Mouse (Mus musculus) liver, embryonic 15.5 days (tissue): ENCODE measurements around the gene Lhb. TPM values are rescaled to one million over a fixed set of nuclear protein-coding genes. Genes with fewer than 3 reads are reported as not detected.

Source experiments
- ATAC-seq: fragments of 200-750 bp; cut with Nextera tagmentation; 2 replicates; pipeline ENCODE4 v1.8.0; 2017; ENCODE audit warnings: moderate number of reproducible peaks, mild to moderate bottlenecking, moderate library complexity; ENCODE audit not compliant: insufficient read depth
- H3K27ac ChIP-seq: fragments of 300-500 bp; sonication (generic); replicated peaks from 2 replicates; pipeline ENCODE4 v1.5.1; 2015; ENCODE audit warnings: mild to moderate bottlenecking, inconsistent platforms
- H3K27me3 ChIP-seq: fragments of 300-500 bp; sonication (generic); 2 replicates; pipeline ENCODE4 v1.6.1; 2015; ENCODE audit warnings: mild to moderate bottlenecking, inconsistent platforms
- H3K36me3 ChIP-seq: fragments of 300-500 bp; sonication (generic); replicated peaks from 2 replicates; pipeline ENCODE4 v1.6.1; 2015; ENCODE audit warnings: moderate library complexity, mild to moderate bottlenecking, inconsistent platforms
- H3K4me1 ChIP-seq: fragments of 300-500 bp; sonication (generic); replicated peaks from 2 replicates; pipeline ENCODE4 v1.6.1; 2015; ENCODE audit warnings: inconsistent platforms
- H3K4me2 ChIP-seq: fragments of 300-500 bp; sonication (generic); 2 replicates; pipeline ENCODE4 v1.6.1; 2015; ENCODE audit warnings: moderate library complexity, mild to moderate bottlenecking, inconsistent platforms
- H3K4me3 ChIP-seq: fragments of 300-500 bp; sonication (generic); replicated peaks from 2 replicates; pipeline ENCODE4 v1.5.1; 2015; ENCODE audit warnings: mild to moderate bottlenecking, inconsistent platforms
- H3K9ac ChIP-seq: fragments of 300-500 bp; sonication (generic); 2 replicates; pipeline ENCODE4 v1.6.1; 2015; ENCODE audit warnings: moderate library complexity, mild to moderate bottlenecking, inconsistent platforms
- H3K9me3 ChIP-seq: fragments of 300-500 bp; sonication (generic); replicated peaks from 2 replicates; pipeline ENCODE4 v1.6.1; 2016; ENCODE audit warnings: inconsistent platforms
- WGBS: fragments of 180-500 bp; shearing (Covaris S2); methylation state at CpG from one replicate; pipeline ENCODE4 v1.1.7; 2015; ENCODE audit warnings: mixed read lengths; ENCODE audit not compliant: insufficient replicate concordance; 5-methylcytosine and 5-hydroxymethylcytosine counted together
- polyA plus RNA-seq: library from polyadenylated mRNA; unstranded; fragments of >200 nt; fragmentation: Nextera tagmentation; extraction: Ambion mirVana; gene quantifications from 2 replicates; pipeline ENCODE4 v1.2.1, GENCODE M21; 2015

Lhb gene
- polyA plus RNA-seq, 1 experiment from 2014 or later: not detected

- Histone ChIP-seq H3K27me3 (no peaks in the 10 kb centered on the region; the same call in 1 of the 2 replicates), H3K4me2 (no peak within 1 kb of the TSS), H3K4me3 (no peak within 1 kb of the TSS), H3K4me1 (peaks cover 36% of the 10 kb centered on the region), H3K9me3 (no peaks in the 10 kb centered on the region), H3K27ac (no peak within 1 kb of the TSS), H3K36me3 (peaks cover 10% of the 10 kb centered on the region; the same call in 1 of the 2 replicates), H3K9ac (no peak within 1 kb of the TSS)
- WGBS: 50% methylated on average over 19 of the region's 19 CpGs
- ATAC-seq: no peak
These were observed 17.1 kb downstream of the Lhb start, which contains the start of gene Ruvbl2 for GRCm38 (mm10) chr7:45437521-45438276. Gene Ruvbl2 (minus strand): TSS chr7:45438096.

DNA sequence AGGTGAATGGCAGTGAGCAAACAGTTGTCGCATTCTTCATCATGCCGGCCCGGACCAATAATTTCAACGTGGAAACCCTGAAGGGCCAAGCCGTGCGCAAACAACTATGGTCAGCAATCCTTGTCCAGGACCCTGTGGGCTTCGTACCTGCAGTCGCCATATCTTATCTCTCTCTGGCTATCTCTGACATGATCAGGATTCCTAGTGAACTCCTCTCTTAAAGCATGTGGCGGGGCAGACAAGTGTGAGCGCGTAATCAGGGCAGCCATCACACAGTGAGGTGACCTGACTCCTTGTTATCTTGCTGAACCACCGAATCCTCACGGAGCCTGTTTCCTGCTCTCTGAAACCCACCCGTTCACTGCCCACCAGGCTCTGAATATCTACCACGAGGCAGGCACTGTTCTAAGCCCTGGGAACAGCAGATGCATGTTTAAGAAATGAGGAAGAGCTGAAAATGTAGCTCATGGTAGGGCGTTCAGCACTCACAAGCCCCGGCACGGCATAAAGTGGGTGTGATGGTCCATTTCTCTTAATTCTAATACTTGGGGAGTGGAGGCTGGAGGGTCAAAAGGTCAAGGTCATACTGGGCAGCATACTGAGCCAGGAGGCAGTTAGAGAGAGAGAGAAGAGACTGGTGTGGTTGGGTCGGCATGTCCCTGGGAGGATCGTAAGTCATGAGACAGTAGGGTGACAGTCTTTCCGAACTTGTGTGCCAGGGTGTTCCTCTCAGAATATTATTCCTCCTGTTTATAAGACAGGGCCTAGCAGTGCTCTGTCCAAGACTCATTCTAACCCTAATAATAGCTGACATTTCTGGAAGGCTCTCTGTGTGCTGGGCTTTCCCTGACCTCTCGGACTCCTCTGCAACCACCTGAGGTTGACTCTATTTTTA lies 23.2 kb downstream of the Lhb start:
- no peak overlapping the region for H3K4me2 ChIP-seq
- no peak overlapping the region for H3K4me3 ChIP-seq
- no peaks in the 10 kb centered on the region for H3K9me3 ChIP-seq
- peaks cover 17% of the 10 kb centered on the region for H3K36me3 ChIP-seq
- H3K27me3 ChIP-seq: no peaks in the 10 kb centered on the region
- ATAC-seq: no peak
- WGBS: 51% methylated on average over 22 of the region's 22 CpGs
- H3K9ac ChIP-seq: no peak overlapping the region
- H3K4me1 ChIP-seq: peaks cover 10% of the 10 kb centered on the region
- H3K27ac ChIP-seq: no peak overlapping the region

DNA sequence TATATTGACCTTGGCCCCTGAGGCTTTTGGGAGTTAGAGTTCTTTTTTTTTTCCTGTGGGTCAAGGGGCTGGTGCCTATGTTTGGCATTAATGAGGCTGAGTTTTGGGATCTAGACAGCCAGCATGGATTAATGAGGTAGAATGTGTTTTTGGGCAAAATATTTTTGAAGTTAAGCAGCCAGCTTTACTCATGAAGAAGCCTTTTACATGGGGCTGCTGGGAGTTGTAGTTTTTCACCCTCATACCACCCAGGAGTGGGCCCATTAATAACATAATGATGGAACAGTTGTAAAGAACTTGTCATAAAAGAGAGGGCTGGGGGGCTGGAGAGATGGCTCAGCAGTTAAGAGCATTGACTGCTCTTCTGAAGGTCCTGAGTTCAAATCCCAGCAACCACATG lies 26.0 kb downstream of the Lhb start:
- Histone ChIP-seq H3K9me3 (no peaks in the 10 kb centered on the region), H3K27ac (no peak overlapping the region), H3K27me3 (no peaks in the 10 kb centered on the region), H3K4me1 (peaks cover 18% of the 10 kb centered on the region), H3K4me2 (no peak overlapping the region), H3K36me3 (peaks cover 9% of the 10 kb centered on the region), H3K9ac (no peak overlapping the region), H3K4me3 (no peak overlapping the region)
- no peak for ATAC-seq

- 0 out of 2 replicates have a peak, but pooled peaks have one; percentile 25 for ATAC-seq
These were observed 26.8 kb downstream of the Lhb start for GRCm38 (mm10) chr7:45447325-45447990.

DNA sequence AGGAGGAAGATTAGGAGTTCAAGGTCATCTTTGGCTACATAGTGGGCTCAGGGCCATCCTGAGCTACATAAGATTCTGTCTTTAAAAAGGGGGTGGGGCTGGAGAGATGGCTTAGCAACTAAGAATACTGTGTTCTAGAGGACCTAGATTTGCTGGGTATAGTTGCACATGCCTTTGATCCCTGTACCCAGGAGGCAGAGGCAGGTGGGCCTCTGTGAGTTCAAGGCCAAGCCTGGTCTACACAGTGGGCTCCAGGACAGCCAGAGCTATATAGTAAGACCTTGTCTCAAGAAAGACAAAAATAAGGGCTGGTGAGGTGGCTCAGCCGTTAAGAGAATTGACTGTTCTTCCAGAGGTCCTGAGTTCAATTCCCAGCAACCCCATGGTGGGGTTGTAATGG lies 29.4 kb downstream of the Lhb start:
- Histone ChIP-seq H3K4me3 (no peak overlapping the region), H3K9ac (no peak overlapping the region), H3K36me3 (peaks cover 22% of the 10 kb centered on the region), H3K9me3 (no peaks in the 10 kb centered on the region), H3K27me3 (no peaks in the 10 kb centered on the region), H3K4me2 (no peak overlapping the region), H3K4me1 (peaks cover 26% of the 10 kb centered on the region), H3K27ac (no peak overlapping the region)
- no peak for ATAC-seq
- 79% methylated on average over 1 of the region's 1 CpGs for WGBS

More at GRCm38 (mm10) chr7:45447325-45447990, 26.8 kb downstream of the Lhb start:
- Histone ChIP-seq H3K9me3 (no peaks in the 10 kb centered on the region), H3K36me3 (peaks cover 17% of the 10 kb centered on the region), H3K4me1 (peaks cover 26% of the 10 kb centered on the region), H3K27me3 (no peaks in the 10 kb centered on the region), H3K9ac (no peak overlapping the region; the same call in 1 of the 2 replicates), H3K27ac (no peak overlapping the region), H3K4me2 (peak overlapping the region; percentile 46), H3K4me3 (peak overlapping the region; percentile 21; the same call in 1 of the 2 replicates)
- WGBS: 23% methylated on average over 11 of the region's 11 CpGs

DNA sequence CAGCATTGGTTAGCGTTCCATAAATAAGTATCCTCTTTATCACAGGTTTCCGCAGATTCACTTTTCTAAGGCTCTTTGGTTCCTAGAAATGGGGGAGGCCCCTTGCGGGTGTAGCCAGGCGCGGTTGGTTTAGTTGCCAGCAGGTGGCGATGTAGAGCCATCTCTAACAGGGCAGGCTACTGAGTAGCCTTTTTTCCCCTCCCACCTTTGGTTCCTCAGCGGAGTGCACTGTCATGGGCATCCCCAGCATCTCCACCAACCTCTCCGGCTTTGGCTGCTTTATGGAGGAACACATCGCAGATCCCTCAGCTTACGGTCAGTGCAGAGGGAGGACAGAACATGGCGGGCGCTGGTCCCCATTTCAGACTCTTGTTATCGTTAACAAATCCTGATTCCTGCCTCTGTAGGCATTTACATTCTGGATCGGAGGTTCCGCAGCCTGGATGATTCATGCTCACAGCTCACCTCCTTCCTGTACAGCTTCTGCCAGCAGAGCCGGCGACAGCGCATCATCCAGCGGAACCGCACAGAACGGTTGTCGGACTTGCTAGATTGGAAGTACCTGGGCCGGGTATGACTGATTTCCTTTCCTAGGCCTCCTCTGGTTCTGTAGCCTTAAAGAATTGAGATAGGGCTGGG lies 30.8 kb downstream of the Lhb start:
- H3K4me1 ChIP-seq: peaks cover 33% of the 10 kb centered on the region
- 0 out of 2 replicates have a peak overlapping the region, but pooled peaks have one; percentile 1 for H3K4me3 ChIP-seq
- 50% methylated on average over 23 of the region's 23 CpGs for WGBS
- 0 out of 2 replicates have a peak overlapping the region, but pooled peaks have one; percentile 20 for H3K4me2 ChIP-seq
- 0 out of 2 replicates have a peak overlapping the region, but pooled peaks have one; percentile 19 for H3K27ac ChIP-seq
- no peaks in the 10 kb centered on the region for H3K9me3 ChIP-seq
- ATAC-seq: peak; percentile 68
- H3K36me3 ChIP-seq: peaks cover 34% of the 10 kb centered on the region
- H3K9ac ChIP-seq: no peak overlapping the region
- H3K27me3 ChIP-seq: no peaks in the 10 kb centered on the region

- Histone ChIP-seq H3K9ac (no peak overlapping the region), H3K4me1 (peaks cover 46% of the 10 kb centered on the region), H3K27ac (no peak overlapping the region), H3K9me3 (no peaks in the 10 kb centered on the region), H3K4me2 (no peak overlapping the region), H3K27me3 (no peaks in the 10 kb centered on the region), H3K36me3 (peaks cover 52% of the 10 kb centered on the region), H3K4me3 (no peak overlapping the region)
- WGBS: 87% methylated on average over 15 of the region's 15 CpGs
- ATAC-seq: no peak
These were observed 34.4 kb downstream of the Lhb start for GRCm38 (mm10) chr7:45454971-45455370.

DNA sequence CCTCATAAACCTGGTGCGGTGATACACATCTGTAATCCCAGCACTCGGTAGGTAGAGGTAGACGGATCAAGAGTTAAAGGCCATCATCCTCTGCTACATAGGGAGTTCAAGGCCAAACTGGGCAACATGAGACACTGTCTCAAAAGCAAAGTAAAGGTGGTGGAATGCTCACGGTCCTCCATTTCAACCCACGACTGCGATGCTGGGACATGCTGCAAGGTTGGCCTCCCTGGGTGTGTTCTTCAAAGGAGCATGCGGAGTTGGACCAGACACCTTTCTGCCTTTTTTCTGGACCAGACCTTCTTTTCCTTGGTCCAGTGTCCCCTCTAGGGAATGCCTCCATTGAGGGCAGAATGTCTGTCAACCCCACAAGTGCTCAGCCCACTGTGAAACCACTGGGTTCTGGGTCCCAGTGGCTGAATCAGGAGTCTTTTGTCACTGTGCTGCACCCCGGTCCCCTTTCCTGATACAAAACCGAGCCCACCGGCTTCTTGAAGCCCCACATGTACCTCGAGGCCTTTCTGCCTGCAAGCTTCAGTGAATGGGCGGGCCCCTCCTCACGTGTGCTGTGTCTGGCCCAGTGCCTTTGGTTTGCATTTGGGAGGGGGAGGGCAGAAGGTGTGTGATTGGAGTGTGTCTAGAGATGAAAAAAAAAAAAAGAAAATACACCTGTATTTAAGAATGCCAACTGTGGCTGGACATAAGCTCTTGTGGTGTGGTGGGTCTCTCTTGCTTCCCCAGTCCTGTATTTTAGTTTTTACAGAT lies 35.5 kb downstream of the Lhb start:
- Histone ChIP-seq H3K4me3 (no peak overlapping the region), H3K9me3 (no peaks in the 10 kb centered on the region), H3K27me3 (no peaks in the 10 kb centered on the region), H3K4me2 (peak overlapping the region; percentile 87; the same call in 1 of the 2 replicates), H3K36me3 (peaks cover 52% of the 10 kb centered on the region), H3K9ac (no peak overlapping the region), H3K27ac (peak overlapping the region; percentile 97), H3K4me1 (peaks cover 55% of the 10 kb centered on the region)
- 73% methylated on average over 13 of the region's 13 CpGs for WGBS
- ATAC-seq: no peak

GRCm38 (mm10) chr7:45456721-45457203 lies 36.1 kb downstream of the Lhb start:
- Histone ChIP-seq H3K9ac (0 out of 2 replicates have a peak overlapping the region, but pooled peaks have one; percentile 80), H3K27ac (peak overlapping the region; percentile 97), H3K4me3 (peak overlapping the region; percentile 76; the same call in 1 of the 2 replicates), H3K36me3 (peaks cover 54% of the 10 kb centered on the region), H3K27me3 (no peaks in the 10 kb centered on the region), H3K9me3 (no peaks in the 10 kb centered on the region), H3K4me1 (peaks cover 55% of the 10 kb centered on the region), H3K4me2 (peak overlapping the region; percentile 87)
- WGBS: 54% methylated on average over 9 of the region's 9 CpGs
- no peak for ATAC-seq
